Mouse (Mus musculus): ENCODE results near the gene Olfr133. TPM values are rescaled to one million over a fixed set of nuclear protein-coding genes. Genes with fewer than 3 reads are reported as not detected.
"Not testable (repeated sequence)": the region's sequence is repeated elsewhere in the genome, so short reads cannot be mapped to it uniquely, and the experiment has no call there.

The Olfr133 gene
- not detected in 2 replicates for polyA plus RNA-seq (2015; fragmentation: Nextera tagmentation; extraction: Ambion mirVana)

DNA sequence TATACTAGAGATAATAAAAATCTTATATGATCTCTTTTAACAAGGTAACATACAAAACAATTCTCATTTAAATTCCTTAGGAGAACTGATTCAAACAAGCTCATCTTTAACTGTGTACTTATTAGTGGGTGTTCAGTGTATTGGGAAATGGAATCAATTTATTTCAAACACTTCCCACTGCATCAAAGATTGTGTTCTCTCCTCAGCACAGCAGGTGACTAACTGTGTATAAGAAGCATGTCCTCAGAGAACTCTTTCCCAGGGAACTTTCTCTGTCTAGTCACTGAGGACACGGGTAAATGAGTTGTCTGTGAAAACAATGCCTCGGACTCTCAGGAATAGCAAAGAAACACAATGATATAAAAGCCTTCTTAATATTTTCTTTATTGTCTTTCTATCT is at the start of gene Olfr133:
TSS of gene Olfr133 (plus strand) at position 301 of the 400 bp plus-strand sequence.
- Histone ChIP-seq H3K9me3 (replicated peaks) (no peaks in the 10 kb centered on the region), H3K27ac (replicated peaks) (no peak within 1 kb of the TSS), H3K36me3 (no peaks in the 10 kb centered on the region), H3K9ac (no peak within 1 kb of the TSS), H3K27me3 (no peaks in the 10 kb centered on the region), H3K4me2 (replicated peaks) (no peak within 1 kb of the TSS), H3K4me1 (no peaks in the 10 kb centered on the region), H3K4me3 (replicated peaks) (no peak within 1 kb of the TSS)
- 78% methylated on average over 2 of the region's 2 CpGs for WGBS
- ATAC-seq (ENCODE audit: insufficient number of reproducible peaks, low FRiP score, low TSS enrichment, low read depth): no peak

DNA sequence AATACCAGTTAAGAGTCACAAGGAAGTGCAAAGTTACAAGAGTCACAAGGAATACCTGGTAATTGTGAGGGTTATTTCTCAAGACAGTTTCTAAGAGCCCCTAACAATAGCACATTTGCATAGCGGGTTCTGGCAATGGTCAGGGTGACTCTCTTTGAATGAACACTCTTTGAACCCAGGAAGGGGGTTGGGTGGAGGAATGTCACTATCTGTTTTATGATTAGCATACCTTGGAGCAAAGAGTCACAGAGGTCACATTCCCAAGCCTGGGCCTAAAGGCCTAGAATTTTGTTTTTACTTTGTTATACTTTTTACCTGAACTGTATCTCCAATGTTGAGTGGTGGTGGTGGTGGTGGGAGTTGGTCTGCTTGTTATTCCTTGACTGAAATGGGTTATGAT is 20.9 kb upstream of the Olfr133 start:
- not testable (repeated sequence) for H3K4me2 ChIP-seq (replicated peaks); ATAC-seq (ENCODE audit: insufficient number of reproducible peaks, low FRiP score, low TSS enrichment, low read depth); H3K4me1 ChIP-seq; H3K27ac ChIP-seq (replicated peaks); H3K9ac ChIP-seq; H3K9me3 ChIP-seq (replicated peaks); H3K36me3 ChIP-seq; H3K27me3 ChIP-seq; H3K4me3 ChIP-seq (replicated peaks)
- WGBS: 57% methylated on average over 1 of the region's 1 CpGs

DNA sequence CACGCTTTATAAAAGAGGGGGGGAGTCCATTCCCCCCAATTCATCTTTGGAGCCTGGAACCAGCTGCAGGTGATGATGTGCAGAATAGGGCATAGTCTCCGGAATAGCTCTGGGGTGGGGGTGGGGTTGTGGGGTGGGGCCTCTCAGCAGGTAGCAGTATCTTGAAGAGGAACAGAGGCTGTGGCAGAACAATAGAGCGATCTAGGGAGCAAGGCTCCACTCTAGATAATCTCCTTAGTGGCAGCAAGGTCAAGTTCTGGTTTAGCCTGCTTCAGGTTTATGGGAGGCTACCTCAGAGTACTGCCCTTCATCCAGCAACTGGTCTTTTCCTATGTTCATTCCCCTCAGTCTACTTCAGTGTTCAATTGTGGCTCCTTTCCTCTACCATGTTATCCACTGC is 19.7 kb upstream of the Olfr133 start:
- H3K36me3 ChIP-seq; H3K9ac ChIP-seq; ATAC-seq (ENCODE audit: insufficient number of reproducible peaks, low FRiP score, low TSS enrichment, low read depth); H3K9me3 ChIP-seq (replicated peaks); H3K27ac ChIP-seq (replicated peaks); H3K4me1 ChIP-seq; H3K4me2 ChIP-seq (replicated peaks); H3K4me3 ChIP-seq (replicated peaks); H3K27me3 ChIP-seq: not testable (repeated sequence)
- 60% methylated on average over 3 of the region's 3 CpGs for WGBS

DNA sequence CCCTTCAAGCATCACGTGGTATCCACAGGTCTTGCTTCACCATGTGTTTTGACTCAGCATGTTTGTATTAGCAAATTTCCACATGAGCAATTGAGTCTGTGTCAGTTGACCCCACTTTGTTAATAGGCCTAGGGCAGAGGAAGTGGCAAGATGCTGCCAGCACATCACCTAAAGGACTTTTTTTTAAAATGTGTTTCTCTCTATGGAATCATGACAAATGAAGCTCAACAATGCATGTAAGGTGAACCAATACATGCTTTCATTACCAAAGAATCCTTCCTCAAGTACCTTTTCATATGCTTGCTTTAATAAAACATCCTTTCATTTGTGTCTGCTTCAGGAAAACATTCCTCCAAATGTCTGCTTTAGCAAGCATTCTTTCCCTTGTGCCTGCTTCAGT is 10.7 kb upstream of the Olfr133 start, which contains the start of gene Olfr132:
TSS of gene Olfr132 (minus strand) at position 101 of the 400 bp plus-strand sequence.
- no peak within 1 kb of the TSS for H3K27ac ChIP-seq (replicated peaks)
- no peak within 1 kb of the TSS for H3K4me3 ChIP-seq (replicated peaks)
- H3K36me3 ChIP-seq: no peaks in the 10 kb centered on the region
- 53% methylated on average over 1 of the region's 1 CpGs for WGBS
- no peaks in the 10 kb centered on the region for H3K27me3 ChIP-seq
- no peaks in the 10 kb centered on the region for H3K4me1 ChIP-seq
- no peak within 1 kb of the TSS for H3K9ac ChIP-seq
- H3K9me3 ChIP-seq (replicated peaks): no peaks in the 10 kb centered on the region
- no peak within 1 kb of the TSS for H3K4me2 ChIP-seq (replicated peaks)
- ATAC-seq (ENCODE audit: insufficient number of reproducible peaks, low FRiP score, low TSS enrichment, low read depth): no peak

DNA sequence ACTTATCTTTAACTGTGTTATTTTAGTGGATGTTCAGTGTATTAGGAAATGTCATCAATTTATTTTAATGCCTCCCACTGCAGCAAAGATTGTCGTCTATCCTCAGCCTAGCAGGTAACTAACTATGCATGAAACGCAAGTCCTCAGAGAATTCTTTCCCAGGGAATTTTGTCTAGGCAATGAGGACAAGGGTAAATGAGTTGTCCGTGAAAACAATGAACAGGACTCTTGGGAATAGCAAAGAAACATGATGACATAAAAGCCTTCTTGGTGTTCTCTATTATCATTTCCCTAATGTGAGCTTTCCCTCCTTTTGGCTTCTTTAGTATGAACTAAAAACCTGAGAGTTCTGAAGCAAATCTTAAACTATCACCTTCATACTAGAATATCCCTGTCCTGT is 26.0 kb downstream of the Olfr133 start, which contains the start of gene Olfr134:
TSS of gene Olfr134 (plus strand) at position 301 of the 400 bp plus-strand sequence.
- Histone ChIP-seq H3K4me1 (no peaks in the 10 kb centered on the region), H3K36me3 (no peaks in the 10 kb centered on the region), H3K4me3 (replicated peaks) (no peak within 1 kb of the TSS), H3K9me3 (replicated peaks) (no peaks in the 10 kb centered on the region), H3K27ac (replicated peaks) (no peak within 1 kb of the TSS), H3K4me2 (replicated peaks) (no peak within 1 kb of the TSS), H3K27me3 (no peaks in the 10 kb centered on the region), H3K9ac (no peak within 1 kb of the TSS)
- 71% methylated on average over 3 of the region's 3 CpGs for WGBS
- ATAC-seq (ENCODE audit: insufficient number of reproducible peaks, low FRiP score, low TSS enrichment, low read depth): no peak

Other genes with a start within 250 kb of the Olfr133 start
- gene Olfr127, start 244.8 kb upstream of the Olfr133 start, polyA plus RNA-seq (2015; fragmentation: Nextera tagmentation; extraction: Ambion mirVana): not detected in 2 replicates
- not detected in 2 replicates for gene Olfr128, start 224.7 kb upstream of the Olfr133 start, polyA plus RNA-seq (2015; fragmentation: Nextera tagmentation; extraction: Ambion mirVana)
- gene Olfr761, start 192.2 kb upstream of the Olfr133 start, polyA plus RNA-seq (2015; fragmentation: Nextera tagmentation; extraction: Ambion mirVana): not detected in 2 replicates
- not detected in 2 replicates for gene Olfr129, start 85.2 kb upstream of the Olfr133 start, polyA plus RNA-seq (2015; fragmentation: Nextera tagmentation; extraction: Ambion mirVana)
- gene Olfr130, start 81.4 kb upstream of the Olfr133 start, polyA plus RNA-seq (2015; fragmentation: Nextera tagmentation; extraction: Ambion mirVana): not detected in 2 replicates
- 0.11 TPM in 1 of 2 replicates, not detected in the other for gene Olfr131, start 56.6 kb upstream of the Olfr133 start, polyA plus RNA-seq (2015; fragmentation: Nextera tagmentation; extraction: Ambion mirVana)
- not detected in 2 replicates for gene Olfr132, start 10.8 kb upstream of the Olfr133 start, polyA plus RNA-seq (2015; fragmentation: Nextera tagmentation; extraction: Ambion mirVana)
- not detected in 2 replicates for gene Olfr134, start 26.1 kb downstream of the Olfr133 start, polyA plus RNA-seq (2015; fragmentation: Nextera tagmentation; extraction: Ambion mirVana)
- not detected in 2 replicates for gene Olfr135, start 59.1 kb downstream of the Olfr133 start, polyA plus RNA-seq (2015; fragmentation: Nextera tagmentation; extraction: Ambion mirVana)
- gene Olfr138, start 115.8 kb downstream of the Olfr133 start, polyA plus RNA-seq (2015; fragmentation: Nextera tagmentation; extraction: Ambion mirVana): not detected in 2 replicates
- not detected in 2 replicates for gene Olfr137, start 162.3 kb downstream of the Olfr133 start, polyA plus RNA-seq (2015; fragmentation: Nextera tagmentation; extraction: Ambion mirVana)
- not detected in 2 replicates for gene Olfr136, start 184.6 kb downstream of the Olfr133 start, polyA plus RNA-seq (2015; fragmentation: Nextera tagmentation; extraction: Ambion mirVana)